Comparison of ENCODE assay signal across 18 mouse cellular contexts in the genomic region with DNA sequence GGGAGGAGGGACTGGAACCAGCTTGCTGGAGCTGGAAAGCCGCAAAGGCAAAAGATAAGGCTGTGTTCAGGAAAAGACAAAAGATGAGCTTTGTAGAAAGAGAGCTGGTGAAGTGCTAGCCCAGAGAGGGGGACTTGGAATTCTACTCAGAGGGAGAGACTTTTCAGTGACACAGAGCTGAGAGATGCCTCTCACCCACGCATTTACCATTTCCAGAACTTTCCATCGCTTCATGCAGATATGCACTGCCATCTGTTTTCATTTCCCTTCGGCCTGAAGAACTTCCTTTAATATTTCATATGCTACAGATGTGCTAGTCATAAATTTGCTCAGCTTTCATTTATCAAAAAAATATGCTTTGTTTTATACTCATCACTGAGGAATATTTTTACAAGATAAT.
DNase-seq lines count a peak whose midpoint lies in the region.
"Had no signal": no experiment of that assay in that cellular context is flagged by ENCODE, and none has a peak within 500 bp of the region (broad histone marks: within the 10 kb centered on the region; RNA-seq: fewer than 3 reads in every experiment).

No protein-coding gene starts in this region.

- intact Hi-C loops in gastrocnemius, postnatal 14 days (cut with DNase I; ENCODE audit: low total_unique reads): no loop called here

- DNase-seq in frontal cortex, adult 2 months (ENCODE audit: extremely low spot score in 1 of 2, low spot score in 1 of 2): peak; percentile 11 to 62
- no peak for DNase-seq in frontal cortex, postnatal 10 days (ENCODE audit: low spot score in 2 of 2)
- DNase-seq in layer of hippocampus, adult 9-11 months: peak; percentile 22
- DNase-seq in layer of hippocampus, adult 11-12 months (ENCODE audit: low spot score): no peak
- peak; percentile 12 to 14 for DNase-seq in right cerebral cortex, adult 2 months (ENCODE audit: low spot score in 2 of 2)
- no peak for DNase-seq in right cerebral cortex, postnatal 25 days
- no peak for DNase-seq in testis, postnatal 10 days (ENCODE audit: low spot score)
- no peak for DNase-seq in gastrocnemius, postnatal 14 days
- DNase-seq: adrenal gland, postnatal 10 days; cerebellum, adult 11 months; cerebellum, adult 9-10 months; cerebellum, postnatal 36 days; gastrocnemius, adult 2 months; kidney, adult 11 months; liver, embryonic 13.5 days; lung, adult 2 months; lung, postnatal 10 days; retina, postnatal 1 day had no signal

Comparison
In these comparisons a context has a peak if more than half of its experiments do, and no peak if none do; other contexts are left out.
1. DNase-seq: peak in frontal cortex, adult 2 months (2 of 2), layer of hippocampus, adult 9-11 months (single experiment) and right cerebral cortex, adult 2 months (2 of 2); none in frontal cortex, postnatal 10 days (0 of 2), layer of hippocampus, adult 11-12 months (single experiment), right cerebral cortex, postnatal 25 days (single experiment), testis, postnatal 10 days (single experiment) and gastrocnemius, postnatal 14 days (single experiment).